Mouse (Mus musculus) testis, adult 2 months (tissue): Measurements from ENCODE around the gene Mical2. TPM values are rescaled to one million over a fixed set of nuclear protein-coding genes. Genes with fewer than 3 reads are reported as not detected.

Experiments
- H3K27ac ChIP-seq: fragments of 200-500 bp; 2 replicates; pipeline ENCODE4 v1.5.1; 2012; ENCODE audit warnings: low read depth, low read length; ENCODE audit not compliant: control insufficient read depth, insufficient read depth
- H3K27me3 ChIP-seq: fragments of 200-500 bp; 2 replicates; pipeline ENCODE4 v1.6.1; 2012; ENCODE audit warnings: mild to moderate bottlenecking, low read length, moderate library complexity; ENCODE audit not compliant: control insufficient read depth, insufficient read depth
- H3K36me3 ChIP-seq: fragments of 200-500 bp; 2 replicates; pipeline ENCODE4 v1.6.1; 2012; ENCODE audit warnings: mild to moderate bottlenecking, low read length; ENCODE audit not compliant: control insufficient read depth, insufficient read depth
- H3K4me1 ChIP-seq: fragments of 200-500 bp; 2 replicates; pipeline ENCODE4 v1.6.1; 2012; ENCODE audit warnings: low read length; ENCODE audit not compliant: control insufficient read depth, insufficient read depth
- H3K4me3 ChIP-seq: fragments of 200-500 bp; 2 replicates; pipeline ENCODE4 v1.5.1; 2012; ENCODE audit warnings: low read depth, mild to moderate bottlenecking, low read length, moderate library complexity, mixed read lengths; ENCODE audit not compliant: control insufficient read depth
- CTCF ChIP-seq: fragments of 200-500 bp; IDR thresholded peaks from 2 replicates; pipeline ENCODE4 v1.5.1; 2012; ENCODE audit warnings: low read depth, mild to moderate bottlenecking, inconsistent platforms, low read length, moderate library complexity; ENCODE audit not compliant: control insufficient read depth, insufficient read depth, insufficient replicate concordance
- POLR2A ChIP-seq: fragments of 200-500 bp; IDR thresholded peaks from 2 replicates; pipeline ENCODE4 v1.6.1; 2012; ENCODE audit warnings: low read depth, mild to moderate bottlenecking, inconsistent platforms, low read length, moderate library complexity; ENCODE audit not compliant: control insufficient read depth
- polyA plus RNA-seq: library from polyadenylated mRNA; depleted of rRNA; stranded (reverse); fragments of >200 nt; gene quantifications from 2 replicates; pipeline ENCODE4 v1.2.3, GENCODE M21; 2012

The Mical2 gene
- polyA plus RNA-seq, 1 experiment = 148 TPM

DNA sequence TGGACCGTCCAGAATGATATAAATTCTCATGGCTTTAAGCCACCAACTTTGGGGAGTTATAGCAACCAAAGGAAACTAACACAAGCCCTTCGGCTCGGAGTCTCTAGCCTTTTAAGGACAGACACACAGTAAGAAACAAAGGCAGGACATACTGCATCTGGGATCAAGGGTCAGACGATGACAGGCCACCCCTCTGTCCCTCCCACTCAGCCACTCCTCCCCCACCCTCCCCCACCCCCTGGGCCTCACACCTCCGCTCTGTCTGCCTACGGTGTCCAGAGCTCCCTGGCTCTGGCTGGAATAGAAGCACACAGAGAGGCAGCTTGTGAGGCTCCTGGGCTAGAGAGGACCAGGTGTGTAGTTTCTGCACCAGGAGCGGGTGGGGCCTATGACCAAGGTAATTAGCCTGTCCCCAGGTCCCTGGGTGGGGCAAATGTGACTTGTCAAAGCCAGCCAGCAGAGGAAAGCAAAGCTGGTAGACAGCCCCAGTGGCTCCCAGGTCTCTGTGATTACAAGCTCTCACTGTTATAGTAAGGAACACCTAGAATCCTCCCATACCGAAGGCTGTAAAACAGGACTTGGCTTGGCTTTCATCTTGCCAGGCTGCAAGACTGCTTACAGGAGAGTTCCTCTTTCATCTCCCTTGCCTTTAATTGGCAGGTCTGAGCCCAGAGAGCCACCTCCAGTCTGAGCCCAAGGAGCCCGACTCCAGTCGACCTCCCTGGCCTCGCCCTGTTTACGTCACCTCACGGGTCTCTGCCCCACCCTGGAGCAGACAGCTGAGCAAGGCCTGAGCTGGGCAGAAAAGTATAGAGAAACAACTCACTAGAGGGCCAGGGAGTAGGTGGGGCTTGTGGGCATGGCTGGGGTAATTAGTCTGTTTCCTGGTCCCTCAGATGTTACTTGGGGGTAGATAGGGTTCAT, 37.9 kb upstream of the Mical2 start:
- Histone ChIP-seq H3K27ac (no peak overlapping the region), H3K4me3 (no peak overlapping the region), H3K36me3 (no peaks in the 10 kb centered on the region), H3K4me1 (no peaks in the 10 kb centered on the region), H3K27me3 (no peaks in the 10 kb centered on the region)
- TF ChIP-seq CTCF = no peak
- no peak for TF ChIP-seq POLR2A

DNA sequence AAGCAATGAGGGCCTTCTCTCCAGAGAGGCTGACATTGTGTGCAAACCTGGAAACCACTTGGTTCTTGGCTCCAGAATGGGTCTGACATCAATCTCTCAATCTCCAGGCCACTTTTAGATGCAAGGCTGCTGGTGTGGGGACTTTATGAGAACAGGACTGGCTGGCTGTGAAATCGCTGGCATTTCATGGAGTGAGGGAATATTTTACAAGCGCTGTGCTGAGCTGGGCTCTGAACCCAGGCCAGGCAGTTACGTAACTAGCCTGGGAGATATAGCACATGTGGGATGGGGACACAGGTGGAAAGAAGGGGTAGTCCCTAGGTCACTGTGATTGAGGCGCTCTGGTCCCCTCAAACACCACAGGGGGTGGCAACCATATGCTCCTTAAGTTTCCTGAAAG, 33.4 kb upstream of the Mical2 start:
- H3K4me1 ChIP-seq = no peaks in the 10 kb centered on the region
- no peaks in the 10 kb centered on the region for H3K36me3 ChIP-seq
- H3K27ac ChIP-seq = no peak overlapping the region
- no peaks in the 10 kb centered on the region for H3K27me3 ChIP-seq
- no peak overlapping the region for H3K4me3 ChIP-seq
- no peak for TF ChIP-seq POLR2A
- no peak for TF ChIP-seq CTCF

DNA sequence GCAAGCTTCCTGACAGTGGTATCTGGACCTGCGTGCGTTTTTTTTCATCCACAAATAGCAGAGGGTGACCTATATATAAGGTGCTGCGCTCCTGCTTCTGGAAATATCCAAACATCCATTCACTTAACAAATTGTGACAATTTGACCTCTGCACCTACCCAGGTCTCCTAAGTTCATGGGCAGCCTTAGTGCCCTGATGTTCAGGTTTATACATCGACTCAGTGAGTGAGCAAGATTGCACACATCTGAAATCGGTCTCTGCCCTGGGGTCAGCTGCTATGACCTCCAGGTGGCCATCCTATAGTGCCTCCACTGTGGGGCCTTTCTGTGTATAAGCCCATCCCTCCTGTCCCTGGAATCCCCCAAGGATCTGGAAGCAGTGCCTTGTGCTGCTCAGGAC, 32.9 kb upstream of the Mical2 start:
- Histone ChIP-seq H3K36me3 (no peaks in the 10 kb centered on the region), H3K4me1 (no peaks in the 10 kb centered on the region), H3K4me3 (no peak overlapping the region), H3K27me3 (no peaks in the 10 kb centered on the region), H3K27ac (no peak overlapping the region)
- no peak for TF ChIP-seq CTCF
- TF ChIP-seq POLR2A = no peak

DNA sequence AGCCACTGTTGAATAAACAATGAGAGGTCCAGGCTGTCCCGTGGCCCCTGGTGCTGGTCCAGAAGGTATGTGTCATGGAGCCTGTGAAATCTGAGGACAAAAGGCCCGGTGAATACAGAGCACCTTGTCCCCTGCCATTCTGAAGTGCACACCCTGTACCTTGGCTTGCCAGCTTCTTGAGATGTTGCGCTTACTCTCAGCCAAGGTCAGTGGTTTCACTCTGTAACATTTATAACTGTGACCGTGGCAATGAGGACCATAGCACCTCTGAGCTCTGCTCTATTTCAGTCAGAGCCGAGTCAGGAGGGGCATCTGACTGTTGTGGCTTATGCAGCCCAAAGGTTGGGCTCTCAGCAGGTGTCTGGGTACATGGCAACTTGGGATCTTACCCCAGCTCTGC, 31.4 kb upstream of the Mical2 start:
- Histone ChIP-seq H3K27me3 (no peaks in the 10 kb centered on the region), H3K36me3 (no peaks in the 10 kb centered on the region), H3K27ac (no peak overlapping the region), H3K4me3 (no peak overlapping the region), H3K4me1 (no peaks in the 10 kb centered on the region)
- TF ChIP-seq POLR2A = no peak
- TF ChIP-seq CTCF = no peak

DNA sequence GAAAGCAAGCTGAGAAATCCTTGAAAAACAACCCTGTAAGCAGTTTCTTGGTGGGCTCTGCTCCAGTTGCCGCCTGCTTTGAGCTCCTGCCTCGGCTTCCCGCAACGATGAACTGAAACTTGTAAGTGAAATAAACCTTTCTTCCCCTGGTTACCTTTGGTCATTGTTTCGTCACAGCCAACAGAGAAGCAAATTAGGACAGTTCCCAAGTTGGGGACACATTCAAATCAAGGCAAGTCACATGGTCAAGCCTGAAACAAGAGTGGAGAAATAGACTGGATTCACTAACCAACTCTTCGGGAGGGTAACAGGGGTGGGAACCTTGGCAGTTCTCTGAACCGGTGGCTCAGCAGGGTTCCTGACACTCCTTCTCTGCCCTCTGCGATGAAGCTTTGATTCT, 28.2 kb upstream of the Mical2 start:
- no peaks in the 10 kb centered on the region for H3K36me3 ChIP-seq
- no peaks in the 10 kb centered on the region for H3K4me1 ChIP-seq
- no peaks in the 10 kb centered on the region for H3K27me3 ChIP-seq
- no peak overlapping the region for H3K27ac ChIP-seq
- TF ChIP-seq CTCF = no peak
- TF ChIP-seq POLR2A = no peak
- H3K4me3 ChIP-seq = no peak overlapping the region

DNA sequence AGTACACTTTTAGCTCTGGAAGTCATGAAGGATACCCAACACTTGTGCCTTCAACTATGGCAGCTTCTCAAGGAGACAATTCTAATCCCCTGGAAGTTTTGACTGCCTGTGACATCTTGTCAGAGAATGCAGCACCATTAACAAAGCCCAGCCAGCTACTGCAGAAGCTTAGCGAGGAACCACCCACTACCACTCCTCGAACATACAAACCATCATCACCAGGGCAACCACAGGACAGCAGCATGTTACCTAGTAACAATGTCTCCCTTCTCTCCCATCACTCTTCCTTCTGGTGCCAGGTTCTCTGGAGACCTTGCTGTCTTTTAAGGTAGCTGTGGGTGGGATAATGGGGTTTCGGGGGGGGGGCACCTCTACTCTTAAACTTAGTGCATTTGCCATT, 26.3 kb upstream of the Mical2 start:
- no peak for TF ChIP-seq CTCF
- Histone ChIP-seq H3K4me1 (no peaks in the 10 kb centered on the region), H3K36me3 (no peaks in the 10 kb centered on the region), H3K27ac (no peak overlapping the region), H3K27me3 (no peaks in the 10 kb centered on the region), H3K4me3 (no peak overlapping the region)

DNA sequence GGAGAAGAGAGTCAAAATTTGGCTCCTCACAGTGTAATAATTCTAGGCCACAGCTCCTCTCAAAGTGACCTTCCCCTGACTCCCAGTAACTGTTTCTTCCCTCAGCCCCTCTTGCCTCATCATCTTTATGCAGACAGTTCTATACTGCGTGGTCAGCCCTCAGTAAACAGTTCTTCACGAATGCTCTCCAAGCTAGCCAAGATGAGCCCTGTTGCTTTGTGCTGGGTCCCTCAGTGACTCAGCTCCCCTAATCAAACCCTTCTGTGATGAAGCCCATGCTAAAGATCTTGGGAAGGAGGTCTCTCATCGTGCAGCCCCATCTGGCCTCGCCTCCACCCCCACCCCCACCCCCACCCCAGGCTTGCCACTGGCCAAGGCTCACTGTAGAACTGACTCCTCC, 24.9 kb upstream of the Mical2 start:
- Histone ChIP-seq H3K27me3 (no peaks in the 10 kb centered on the region), H3K4me3 (no peak overlapping the region), H3K27ac (no peak overlapping the region), H3K4me1 (no peaks in the 10 kb centered on the region), H3K36me3 (no peaks in the 10 kb centered on the region)
- TF ChIP-seq POLR2A = no peak
- no peak for TF ChIP-seq CTCF
